Mouse (Mus musculus) heart, embryonic 15.5 days (tissue): ENCODE measurements at regions not wholly inside any gene's neighbourhood (a gene's known extent, or its start where the extent isn't known, plus 50 kb on each side); places are given as distances from the start of the nearest gene placed in this dataset.

ENCODE experiments used
- ATAC-seq: fragments of 200-750 bp; cut with Nextera tagmentation; replicated peaks from 2 replicates; pipeline ENCODE4 v1.8.0; 2017; ENCODE audit warnings: low read depth, moderate TSS enrichment; ENCODE audit not compliant: insufficient number of reproducible peaks, insufficient read depth, low FRiP score
- H3K27ac ChIP-seq: fragments of 300-500 bp; sonication (generic); 2 replicates; pipeline ENCODE4 v1.5.1; 2015; ENCODE audit warnings: mild to moderate bottlenecking, inconsistent platforms
- H3K27me3 ChIP-seq: fragments of 300-500 bp; sonication (generic); 2 replicates; pipeline ENCODE4 v1.6.1; 2015; ENCODE audit warnings: inconsistent platforms
- H3K36me3 ChIP-seq: fragments of 300-500 bp; sonication (generic); 2 replicates; pipeline ENCODE4 v1.6.1; 2015; ENCODE audit warnings: mild to moderate bottlenecking, inconsistent platforms
- H3K4me1 ChIP-seq: fragments of 300-500 bp; sonication (generic); replicated peaks from 2 replicates; pipeline ENCODE4 v1.6.1; 2015; ENCODE audit warnings: inconsistent platforms
- H3K4me2 ChIP-seq: fragments of 300-500 bp; sonication (generic); 2 replicates; pipeline ENCODE4 v1.6.1; 2015; ENCODE audit warnings: inconsistent platforms, mild to moderate bottlenecking, moderate library complexity
- H3K4me3 ChIP-seq: fragments of 300-500 bp; sonication (generic); 2 replicates; pipeline ENCODE4 v1.5.1; 2015; ENCODE audit warnings: mild to moderate bottlenecking, inconsistent platforms
- H3K9ac ChIP-seq: fragments of 300-500 bp; sonication (generic); 2 replicates; pipeline ENCODE4 v1.6.1; 2015; ENCODE audit warnings: mild to moderate bottlenecking, inconsistent platforms
- H3K9me3 ChIP-seq: fragments of 300-500 bp; sonication (generic); replicated peaks from 2 replicates; pipeline ENCODE4 v1.6.1; 2016; ENCODE audit warnings: inconsistent platforms
- WGBS: fragments of 180-500 bp; shearing (Covaris S2); methylation state at CpG from one replicate; pipeline ENCODE4 v1.1.7; 2015; ENCODE audit warnings: mixed read lengths; 5-methylcytosine and 5-hydroxymethylcytosine counted together

GRCm38 (mm10) chr4:40537859-40538258 lies 65.9 kb downstream of the Tmem215 start:
- ATAC-seq = 0 out of 2 replicates have a peak, but pooled peaks have one; percentile 50
- H3K36me3 ChIP-seq = no peaks in the 10 kb centered on the region
- no peaks in the 10 kb centered on the region for H3K27me3 ChIP-seq
- 0 out of 2 replicates have a peak, but pooled peaks cover 3% of the 10 kb centered on the region for H3K4me1 ChIP-seq
- H3K4me2 ChIP-seq = no peak overlapping the region
- H3K27ac ChIP-seq = no peak overlapping the region
- no peaks in the 10 kb centered on the region for H3K9me3 ChIP-seq
- WGBS = 18% methylated on average over 3 of the region's 3 CpGs
- H3K4me3 ChIP-seq = no peak overlapping the region
- no peak overlapping the region for H3K9ac ChIP-seq

GRCm38 (mm10) chr4:40543085-40544048 lies 71.4 kb downstream of the Tmem215 start:
- Histone ChIP-seq H3K4me3 (no peak overlapping the region), H3K4me2 (no peak overlapping the region), H3K4me1 (peaks cover 16% of the 10 kb centered on the region), H3K27ac (peak overlapping the region; percentile 54; the same call in 1 of the 2 replicates), H3K9ac (no peak overlapping the region), H3K27me3 (no peaks in the 10 kb centered on the region), H3K36me3 (no peaks in the 10 kb centered on the region), H3K9me3 (no peaks in the 10 kb centered on the region)
- WGBS = 57% methylated on average over 8 of the region's 8 CpGs
- ATAC-seq = no peak

- no peak overlapping the region for H3K4me3 ChIP-seq
- 0 out of 2 replicates have a peak, but pooled peaks have one; percentile 53 for ATAC-seq
- peaks cover 16% of the 10 kb centered on the region for H3K4me1 ChIP-seq
- no peaks in the 10 kb centered on the region for H3K27me3 ChIP-seq
- H3K36me3 ChIP-seq = no peaks in the 10 kb centered on the region
- H3K4me2 ChIP-seq = no peak overlapping the region
- H3K9ac ChIP-seq = no peak overlapping the region
- no peaks in the 10 kb centered on the region for H3K9me3 ChIP-seq
- H3K27ac ChIP-seq = peak overlapping the region; percentile 54
- 14% methylated on average over 4 of the region's 4 CpGs for WGBS
These were observed 72.1 kb downstream of the Tmem215 start for GRCm38 (mm10) chr4:40544056-40544455.

GRCm38 (mm10) chr4:40544806-40545205 lies 72.8 kb downstream of the Tmem215 start:
- peaks cover 16% of the 10 kb centered on the region for H3K4me1 ChIP-seq
- no peak for ATAC-seq
- H3K27me3 ChIP-seq = no peaks in the 10 kb centered on the region
- H3K27ac ChIP-seq = peak overlapping the region; percentile 54
- H3K9me3 ChIP-seq = no peaks in the 10 kb centered on the region
- H3K36me3 ChIP-seq = no peaks in the 10 kb centered on the region
- no peak overlapping the region for H3K9ac ChIP-seq
- H3K4me3 ChIP-seq = no peak overlapping the region
- H3K4me2 ChIP-seq = no peak overlapping the region

- Histone ChIP-seq H3K9ac (no peak overlapping the region), H3K27me3 (no peaks in the 10 kb centered on the region), H3K4me3 (no peak overlapping the region), H3K27ac (no peak overlapping the region), H3K4me1 (peaks cover 16% of the 10 kb centered on the region), H3K36me3 (no peaks in the 10 kb centered on the region), H3K9me3 (no peaks in the 10 kb centered on the region), H3K4me2 (no peak overlapping the region)
- no peak for ATAC-seq
- WGBS = 48% methylated on average over 5 of the region's 5 CpGs
These were observed 73.7 kb downstream of the Tmem215 start for GRCm38 (mm10) chr4:40545700-40546099.

GRCm38 (mm10) chr4:40559824-40560223 lies 87.8 kb downstream of the Tmem215 start:
- no peak overlapping the region for H3K4me3 ChIP-seq
- no peak overlapping the region for H3K4me2 ChIP-seq
- H3K9me3 ChIP-seq = no peaks in the 10 kb centered on the region
- WGBS = 51% methylated on average over 2 of the region's 2 CpGs
- H3K36me3 ChIP-seq = no peaks in the 10 kb centered on the region
- no peaks in the 10 kb centered on the region for H3K4me1 ChIP-seq
- ATAC-seq = no peak
- H3K27me3 ChIP-seq = no peaks in the 10 kb centered on the region
- H3K9ac ChIP-seq = no peak overlapping the region
- no peak overlapping the region for H3K27ac ChIP-seq

GRCm38 (mm10) chr4:40573300-40573699 lies 101.3 kb downstream of the Tmem215 start:
- H3K4me3 ChIP-seq = no peak overlapping the region
- H3K4me1 ChIP-seq = no peaks in the 10 kb centered on the region
- no peaks in the 10 kb centered on the region for H3K36me3 ChIP-seq
- no peaks in the 10 kb centered on the region for H3K27me3 ChIP-seq
- WGBS = 58% methylated on average over 1 of the region's 1 CpGs
- no peak overlapping the region for H3K27ac ChIP-seq
- H3K4me2 ChIP-seq = no peak overlapping the region
- no peak overlapping the region for H3K9ac ChIP-seq
- ATAC-seq = no peak
- no peaks in the 10 kb centered on the region for H3K9me3 ChIP-seq

GRCm38 (mm10) chr4:40575951-40576350 lies 104.0 kb downstream of the Tmem215 start:
- H3K27me3 ChIP-seq = no peaks in the 10 kb centered on the region
- H3K27ac ChIP-seq = no peak overlapping the region
- WGBS = 93% methylated on average over 1 of the region's 1 CpGs
- no peak overlapping the region for H3K9ac ChIP-seq
- H3K4me1 ChIP-seq = no peaks in the 10 kb centered on the region
- H3K36me3 ChIP-seq = no peaks in the 10 kb centered on the region
- ATAC-seq = no peak
- H3K9me3 ChIP-seq = no peaks in the 10 kb centered on the region
- no peak overlapping the region for H3K4me3 ChIP-seq
- H3K4me2 ChIP-seq = no peak overlapping the region

GRCm38 (mm10) chr4:40584436-40584835 lies 112.5 kb downstream of the Tmem215 start:
- H3K27me3 ChIP-seq = no peaks in the 10 kb centered on the region
- no peak overlapping the region for H3K4me3 ChIP-seq
- WGBS = 72% methylated on average over 6 of the region's 6 CpGs
- no peaks in the 10 kb centered on the region for H3K36me3 ChIP-seq
- no peak overlapping the region for H3K9ac ChIP-seq
- no peak overlapping the region for H3K4me2 ChIP-seq
- H3K4me1 ChIP-seq = no peaks in the 10 kb centered on the region; the same call in 1 of the 2 replicates
- H3K9me3 ChIP-seq = no peaks in the 10 kb centered on the region
- ATAC-seq = no peak
- no peak overlapping the region for H3K27ac ChIP-seq

- Histone ChIP-seq H3K9ac (no peak overlapping the region), H3K4me1 (no peaks in the 10 kb centered on the region; the same call in 1 of the 2 replicates), H3K36me3 (no peaks in the 10 kb centered on the region), H3K9me3 (no peaks in the 10 kb centered on the region), H3K4me2 (no peak overlapping the region), H3K27ac (no peak overlapping the region), H3K4me3 (no peak overlapping the region), H3K27me3 (no peaks in the 10 kb centered on the region)
- ATAC-seq = no peak; the same call in 1 of the 2 replicates
- WGBS = 68% methylated on average over 3 of the region's 3 CpGs
These were observed 113.1 kb downstream of the Tmem215 start for GRCm38 (mm10) chr4:40584940-40585571.

GRCm38 (mm10) chr4:40586045-40586444 lies 114.1 kb downstream of the Tmem215 start:
- Histone ChIP-seq H3K4me1 (no peaks in the 10 kb centered on the region; the same call in 1 of the 2 replicates), H3K4me3 (no peak overlapping the region), H3K36me3 (no peaks in the 10 kb centered on the region), H3K4me2 (no peak overlapping the region), H3K9ac (no peak overlapping the region), H3K27me3 (no peaks in the 10 kb centered on the region), H3K27ac (no peak overlapping the region), H3K9me3 (no peaks in the 10 kb centered on the region)
- 88% methylated on average over 1 of the region's 1 CpGs for WGBS
- ATAC-seq = no peak
